Mouse (Mus musculus): Measurements from ENCODE around the gene Ttll2.
"Not testable (repeated sequence)": the region's sequence is repeated elsewhere in the genome, so short reads cannot be mapped to it uniquely, and the experiment has no call there.

GRCm38 (mm10) chr17:7360749-7361465 is 8.4 kb upstream of the Ttll2 start:
- not testable (repeated sequence) for TF ChIP-seq CTCF (IDR thresholded peaks at IDR 0.05; ENCODE audit: control insufficient read depth, insufficient read depth, insufficient replicate concordance, low read depth, low read length); POLR2A (IDR thresholded peaks at IDR 0.05; ENCODE audit: control insufficient read depth, low read depth, low read length)

Data from testis, adult 2 months (tissue).